Mouse (Mus musculus): ENCODE data around the gene Ppara. TPM values are rescaled to one million over a fixed set of nuclear protein-coding genes. Genes with fewer than 3 reads are reported as not detected.

Ppara gene
- total RNA-seq, 2 experiments from 2014 or later: not detected

GRCm38 (mm10) chr15:85831954-85832590 lies 97.3 kb downstream of the Ppara start, which contains the start of gene Ttc38:
TSS of gene Ttc38 (plus strand) at chr15:85832306.
- peak; percentile 85 for ATAC-seq (replicated peaks; ENCODE audit: low FRiP score, poor library complexity, severe bottlenecking)

GRCm38 (mm10) chr15:85832599-85832998 lies 97.8 kb downstream of the Ppara start:
- no peak for ATAC-seq (replicated peaks; ENCODE audit: low FRiP score, poor library complexity, severe bottlenecking)

- no peak for ATAC-seq (replicated peaks; ENCODE audit: low FRiP score, poor library complexity, severe bottlenecking)
Observed at GRCm38 (mm10) chr15:85835335-85835734, 100.6 kb downstream of the Ppara start.

- no peak for ATAC-seq (replicated peaks; ENCODE audit: low FRiP score, poor library complexity, severe bottlenecking)
Observed at GRCm38 (mm10) chr15:85836887-85837286, 102.1 kb downstream of the Ppara start.

- no peak for ATAC-seq (replicated peaks; ENCODE audit: low FRiP score, poor library complexity, severe bottlenecking)
Observed at GRCm38 (mm10) chr15:85840983-85841382, 106.2 kb downstream of the Ppara start.

GRCm38 (mm10) chr15:85841796-85842360 lies 107.1 kb downstream of the Ppara start:
- ATAC-seq (replicated peaks; ENCODE audit: low FRiP score, poor library complexity, severe bottlenecking): peak; percentile 47

- no peak for ATAC-seq (replicated peaks; ENCODE audit: low FRiP score, poor library complexity, severe bottlenecking)
Observed at GRCm38 (mm10) chr15:85845071-85845470, 110.3 kb downstream of the Ppara start.

- ATAC-seq (replicated peaks; ENCODE audit: low FRiP score, poor library complexity, severe bottlenecking): no peak; the same call in 1 of the 2 replicates
Observed at GRCm38 (mm10) chr15:85851656-85852392, 117.0 kb downstream of the Ppara start.

Other genes starting within 250 kb of the Ppara start
- not detected in 2 replicates for gene 7530416G11Rik, start 231.8 kb upstream of the Ppara start, total RNA-seq (2015; ENCODE audit: low replicate concordance)
- not detected in 2 replicates for gene 7530416G11Rik, start 231.8 kb upstream of the Ppara start, total RNA-seq (2017; ENCODE audit: low replicate concordance)
- gene Wnt7b, start 152.5 kb upstream of the Ppara start, total RNA-seq (2015; ENCODE audit: low replicate concordance): not detected in 2 replicates
- not detected in 2 replicates for gene Wnt7b, start 152.5 kb upstream of the Ppara start, total RNA-seq (2017; ENCODE audit: low replicate concordance)
- gene Cdpf1, start 76.7 kb downstream of the Ppara start, total RNA-seq (2015; ENCODE audit: low replicate concordance): 4.6 TPM in 1 of 2 replicates, not detected in the other
- gene Cdpf1, start 76.7 kb downstream of the Ppara start, total RNA-seq (2017; ENCODE audit: low replicate concordance): 3.2 and 5.8 TPM in 2 replicates
- not detected in 2 replicates for gene Pkdrej, start 86.8 kb downstream of the Ppara start, total RNA-seq (2015; ENCODE audit: low replicate concordance)
- gene Pkdrej, start 86.8 kb downstream of the Ppara start, total RNA-seq (2017; ENCODE audit: low replicate concordance): not detected in 2 replicates
- 0.42 and 1.1 TPM in 2 replicates for gene Ttc38, start 97.3 kb downstream of the Ppara start, total RNA-seq (2015; ENCODE audit: low replicate concordance)
- gene Ttc38, start 97.3 kb downstream of the Ppara start, total RNA-seq (2017; ENCODE audit: low replicate concordance): 2.0 and 5.9 TPM in 2 replicates
- gene Gtse1, start 124.8 kb downstream of the Ppara start, total RNA-seq (2015; ENCODE audit: low replicate concordance): 53.0 and 55.3 TPM in 2 replicates
- gene Gtse1, start 124.8 kb downstream of the Ppara start, total RNA-seq (2017; ENCODE audit: low replicate concordance): 71.8 and 75.2 TPM in 2 replicates
- gene Trmu, start 144.3 kb downstream of the Ppara start, total RNA-seq (2015; ENCODE audit: low replicate concordance): 4.3 and 10.9 TPM in 2 replicates
- 6.2 and 11.2 TPM in 2 replicates for gene Trmu, start 144.3 kb downstream of the Ppara start, total RNA-seq (2017; ENCODE audit: low replicate concordance)